Mouse (Mus musculus) lung, postnatal 4 days (tissue): ENCODE measurements at regions not wholly inside any gene's neighbourhood (a gene's known extent, or its start where the extent isn't known, plus 50 kb on each side); places are given as distances from the start of the nearest gene placed in this dataset.
A peak's percentile ranks its signal among the peaks of the same experiment; 100 is the strongest.

Experiments
- DNase-seq, 2 experiments: peaks; one replicate each; pipeline ENCODE4 v3.0.0; 2021

- DNase-seq, result no peak
Measured at GRCm38 (mm10) chr13:39084544-39084943, 123.9 kb upstream of the Slc35b3 start.

GRCm38 (mm10) chr13:39074211-39074610 lies 113.5 kb upstream of the Slc35b3 start:
- DNase-seq, result no peak

- no peak for DNase-seq
Measured at GRCm38 (mm10) chr13:39032263-39032662, 71.6 kb upstream of the Slc35b3 start.

GRCm38 (mm10) chr13:39020168-39020567 lies 59.5 kb upstream of the Slc35b3 start:
- no peak for DNase-seq

GRCm38 (mm10) chr13:39011696-39012095 lies 51.0 kb upstream of the Slc35b3 start:
- peak; percentile 65 to 81 for DNase-seq
